Comparison of ENCODE assay signal across 8 mouse cellular contexts in genomic region chr11:100414914-100415822, GRCm38 (mm10). TPM values are rescaled to one million over a fixed set of nuclear protein-coding genes. Genes with fewer than 3 reads are reported as not detected.
DNase-seq lines count a peak whose midpoint lies in the region; ATAC-seq and TF ChIP-seq lines count a peak whose summit lies in the region.

Fkbp10 (plus strand) TSS chr11:100415697.

- DNase-seq in cerebellum, adult 2 months = no peak
- no peak for DNase-seq in cerebellum, postnatal 4 days (ENCODE audit: low spot score in 2 of 2)
- peak; percentile 85 to 88 for DNase-seq in adrenal gland, adult (ENCODE audit: inconsistent age in 2 of 2, low spot score in 1 of 2)
- DNase-seq in forebrain, embryonic 14.5 days (ENCODE audit: low spot score) = no peak
- DNase-seq in heart, postnatal 36 days = peak; percentile 53 to 75
- peak; percentile 58 for DNase-seq in liver
- DNase-seq in c-Kit-positive CD71-positive TER-119-positive erythroid progenitor cells, embryonic 14.5 days (ENCODE audit: low spot score) = no peak

- H3K4me1 ChIP-seq in cerebellum, adult 2 months (ENCODE audit: control insufficient read depth, insufficient read depth, low read length) = peaks cover 9% of the 10 kb centered on the region; the same call in 1 of the 2 replicates
- no peaks in the 10 kb centered on the region for H3K4me1 ChIP-seq in forebrain, embryonic 14.5 days (ENCODE audit: control insufficient read depth, insufficient read depth, low read length)
- H3K4me1 ChIP-seq in neural tube, embryonic 12.5 days = peaks cover 17% of the 10 kb centered on the region

- no peak for TF ChIP-seq POLR2A in cerebellum, adult 2 months (IDR thresholded peaks at IDR 0.05; ENCODE audit: borderline replicate concordance, insufficient read depth, low read length)

- no peaks in the 10 kb centered on the region for H3K9me3 ChIP-seq in forebrain, embryonic 14.5 days (replicated peaks; ENCODE audit: control insufficient read depth, low read length)
- H3K9me3 ChIP-seq in neural tube, embryonic 12.5 days = no peaks in the 10 kb centered on the region

- no peak for TF ChIP-seq CTCF in cerebellum, adult 2 months (IDR thresholded peaks at IDR 0.05; ENCODE audit: borderline replicate concordance, insufficient read depth, low read depth, low read length)

- peak within 1 kb of the TSS; percentile 52 for H3K4me3 ChIP-seq in cerebellum, adult 2 months (replicated peaks; ENCODE audit: insufficient read depth, low read depth, low read length)
- H3K4me3 ChIP-seq in forebrain, embryonic 14.5 days (ENCODE audit: low read depth, low read length) = peak within 1 kb of the TSS; percentile 56
- H3K4me3 ChIP-seq in neural tube, embryonic 12.5 days = peak within 1 kb of the TSS; percentile 66

- peak; percentile 16; the same call in 1 of the 2 replicates for ATAC-seq in forebrain, embryonic 14.5 days
- peak; percentile 43 for ATAC-seq in neural tube, embryonic 12.5 days (ENCODE audit: low FRiP score, low read depth)

- peak within 1 kb of the TSS; percentile 64 for H3K4me2 ChIP-seq in forebrain, embryonic 14.5 days (ENCODE audit: low read length)
- peak within 1 kb of the TSS; percentile 75 for H3K4me2 ChIP-seq in neural tube, embryonic 12.5 days (replicated peaks)

- intact Hi-C loops in heart, postnatal 36 days (cut with DNase I) = loop anchor here (1.0 to 2.0 kb wide), 2 partner anchors 18 to 26 kb away; partner anchors contain the start of genes Jup, Klhl10 and Nt5c3b

- no peaks in the 10 kb centered on the region for H3K27me3 ChIP-seq in cerebellum, adult 2 months (ENCODE audit: control insufficient read depth, insufficient read depth, low read length)
- H3K27me3 ChIP-seq in forebrain, embryonic 14.5 days (replicated peaks; ENCODE audit: control insufficient read depth, insufficient read depth, low read length) = peaks cover 13% of the 10 kb centered on the region; the same call in 1 of the 2 replicates
- H3K27me3 ChIP-seq in neural tube, embryonic 12.5 days (replicated peaks) = peaks cover 32% of the 10 kb centered on the region

- no peaks in the 10 kb centered on the region for H3K36me3 ChIP-seq in forebrain, embryonic 14.5 days (ENCODE audit: control insufficient read depth, insufficient read depth, low read length)
- H3K36me3 ChIP-seq in neural tube, embryonic 12.5 days = no peaks in the 10 kb centered on the region

- H3K27ac ChIP-seq in cerebellum, adult 2 months (ENCODE audit: insufficient read depth, low read length) = no peak within 1 kb of the TSS
- no peak within 1 kb of the TSS; the same call in 1 of the 2 replicates for H3K27ac ChIP-seq in forebrain, embryonic 14.5 days (ENCODE audit: low read depth, low read length)
- 0 out of 2 replicates have a peak within 1 kb of the TSS, but pooled peaks have one; percentile 50 for H3K27ac ChIP-seq in neural tube, embryonic 12.5 days

- H3K9ac ChIP-seq in forebrain, embryonic 14.5 days (ENCODE audit: low read length) = peak within 1 kb of the TSS; percentile 70
- peak within 1 kb of the TSS; percentile 71 for H3K9ac ChIP-seq in neural tube, embryonic 12.5 days

- WGBS in cerebellum, adult 2 months = 7% methylated on average over 30 of the region's 31 CpGs
- WGBS in forebrain, embryonic 14.5 days = under 1% methylated on average over 26 of the region's 31 CpGs
- WGBS in neural tube, embryonic 12.5 days = 2% methylated on average over 31 of the region's 31 CpGs

RNA-seq across cellular contexts. Expression of gene Fkbp10, which starts in this region (rescaled TPM):
- polyA plus RNA-seq in cerebellum, adult 2 months (2012; rRNA removed) = 8.0 and 8.6 TPM in 2 replicates
- 16.1 and 20.8 TPM in 2 replicates for polyA plus RNA-seq in forebrain, embryonic 14.5 days (2014; fragmentation: Nextera tagmentation; extraction: Ambion mirVana)
- total RNA-seq in heart, postnatal 36 days (2021) = 10 to 100 TPM; 12.9 to 13.4 TPM
- 41.8 and 46.9 TPM in 2 replicates for polyA plus RNA-seq in neural tube, embryonic 12.5 days (2016; fragmentation: Nextera tagmentation; extraction: Ambion mirVana)

Comparison
In these comparisons a context has a peak if more than half of its experiments do, and no peak if none do; other contexts are left out.
1. DNase-seq: peak in adrenal gland, adult (2 of 2), heart, postnatal 36 days (2 of 2) and liver (single experiment); none in cerebellum, adult 2 months (0 of 2), cerebellum, postnatal 4 days (0 of 2), forebrain, embryonic 14.5 days (single experiment) and c-Kit-positive CD71-positive TER-119-positive erythroid progenitor cells, embryonic 14.5 days (single experiment).
2. Peak in every context shown above with its lines, with median percentiles within 50 percentile points of each other: H3K4me3 ChIP-seq.